Mouse (Mus musculus): ENCODE measurements around the gene Pqlc3.

GRCm38 (mm10) chr12:16966811-16967210, 33.4 kb downstream of the Pqlc3 start:
- TF ChIP-seq POLR2A (IDR thresholded peaks at IDR 0.05; ENCODE audit: borderline replicate concordance, low read depth, low read length), result no peak
- no peak for TF ChIP-seq CTCF (IDR thresholded peaks at IDR 0.05; ENCODE audit: low read depth, low read length)

Measured in bone marrow macrophage, adult 2 months (primary cell).